Mouse (Mus musculus) midbrain, embryonic 14.5 days (tissue): ENCODE measurements at regions not wholly inside any gene's neighbourhood (a gene's known extent, or its start where the extent isn't known, plus 50 kb on each side); places are given as distances from the start of the nearest gene placed in this dataset.
A peak's percentile ranks its signal among the peaks of the same experiment; 100 is the strongest.

Experiments
- ATAC-seq: fragments of 200-750 bp; cut with Nextera tagmentation; 2 replicates; pipeline ENCODE4 v1.8.0; 2017; ENCODE audit warnings: moderate number of reproducible peaks, moderate library complexity; ENCODE audit not compliant: low FRiP score, low TSS enrichment
- DNase-seq: peaks from one replicate; pipeline ENCODE4 v3.0.0-alpha.2; 2015
- H3K27ac ChIP-seq: fragments of 300-500 bp; sonication (generic); replicated peaks from 2 replicates; pipeline ENCODE4 v1.5.1; 2014; ENCODE audit warnings: mild to moderate bottlenecking, low read depth, low read length, moderate library complexity
- H3K27me3 ChIP-seq: fragments of 300-500 bp; sonication (generic); 2 replicates; pipeline ENCODE4 v1.6.1; 2014; ENCODE audit warnings: low read length, control low read depth, mixed read lengths; ENCODE audit not compliant: control insufficient read depth, insufficient read depth
- H3K36me3 ChIP-seq: fragments of 300-500 bp; sonication (generic); 2 replicates; pipeline ENCODE4 v1.6.1; 2014; ENCODE audit warnings: low read length, control low read depth; ENCODE audit not compliant: control insufficient read depth, insufficient read depth
- H3K4me1 ChIP-seq: fragments of 300-500 bp; sonication (generic); 2 replicates; pipeline ENCODE4 v1.6.1; 2014; ENCODE audit warnings: mild to moderate bottlenecking, antibody characterized with exemption, low read length, control low read depth; ENCODE audit not compliant: control insufficient read depth, insufficient read depth
- H3K4me2 ChIP-seq: fragments of 300-500 bp; sonication (generic); 2 replicates; pipeline ENCODE4 v1.6.1; 2014; ENCODE audit warnings: mild to moderate bottlenecking, low read length, moderate library complexity
- H3K4me3 ChIP-seq: fragments of 300-500 bp; sonication (generic); replicated peaks from 2 replicates; pipeline ENCODE4 v1.5.1; 2014; ENCODE audit warnings: low read depth, low read length
- H3K9ac ChIP-seq: fragments of 300-500 bp; sonication (generic); replicated peaks from 2 replicates; pipeline ENCODE4 v1.6.1; 2014; ENCODE audit warnings: mild to moderate bottlenecking, low read length, moderate library complexity
- H3K9me3 ChIP-seq: fragments of 300-500 bp; sonication (generic); 2 replicates; pipeline ENCODE4 v1.6.1; 2016; ENCODE audit warnings: low read length, control low read depth, mixed read lengths; ENCODE audit not compliant: control insufficient read depth
- WGBS: fragments of 180-500 bp; shearing (Covaris S2); extraction: QIAGEN DNeasy Blood & Tissue Kit; methylation state at CpG from one replicate; pipeline ENCODE4 v1.1.7; 2014; 5-methylcytosine and 5-hydroxymethylcytosine counted together

DNA sequence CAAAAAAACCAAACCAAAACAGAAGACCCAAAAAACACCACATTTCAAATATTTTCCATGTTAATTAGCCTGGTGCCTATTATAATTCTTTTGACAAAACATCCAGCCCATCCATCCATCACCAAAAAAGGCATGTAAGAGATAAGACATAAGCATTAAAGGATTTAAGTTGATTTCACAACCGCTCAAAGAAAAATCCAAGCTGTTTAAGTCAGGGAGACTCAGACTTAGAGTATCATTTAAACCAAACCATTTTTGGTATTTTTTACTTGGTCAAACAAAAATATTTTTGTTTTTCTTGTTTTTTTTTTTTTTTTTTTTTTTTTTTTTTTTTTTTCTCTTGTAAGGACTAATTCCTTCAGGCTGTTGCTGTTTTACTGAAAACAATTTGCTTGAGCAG lies 304.6 kb upstream of the Zeb2 start:
- Histone ChIP-seq H3K9ac (no peak overlapping the region), H3K27ac (no peak overlapping the region), H3K27me3 (no peaks in the 10 kb centered on the region), H3K4me2 (no peak overlapping the region), H3K4me3 (no peak overlapping the region), H3K36me3 (no peaks in the 10 kb centered on the region), H3K9me3 (no peaks in the 10 kb centered on the region), H3K4me1 (no peaks in the 10 kb centered on the region)
- WGBS = 77% methylated on average over 1 of the region's 1 CpGs
- ATAC-seq = no peak
- no peak for DNase-seq

DNA sequence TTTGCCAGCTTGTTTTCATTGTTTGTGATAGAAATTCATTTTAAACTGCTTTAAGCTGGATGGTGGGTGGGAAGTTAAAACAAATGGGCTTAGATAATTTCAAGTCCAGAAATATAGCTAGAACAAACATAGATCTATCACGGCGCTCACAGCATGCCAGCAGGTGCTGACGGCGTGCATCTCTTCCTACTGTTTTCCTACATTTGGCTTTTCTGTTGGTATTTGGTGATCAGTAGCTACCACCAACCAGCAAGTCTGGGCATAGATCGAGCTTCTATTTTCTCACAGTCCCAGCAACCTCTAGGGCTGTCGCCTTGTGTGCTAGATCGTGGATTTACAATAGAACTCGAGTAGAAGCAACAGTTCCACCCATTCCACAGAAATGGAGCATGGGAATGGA lies 290.9 kb upstream of the Zeb2 start:
- Histone ChIP-seq H3K4me2 (no peak overlapping the region), H3K36me3 (no peaks in the 10 kb centered on the region), H3K9me3 (no peaks in the 10 kb centered on the region), H3K27ac (no peak overlapping the region), H3K4me1 (0 out of 2 replicates have a peak, but pooled peaks cover 4% of the 10 kb centered on the region), H3K27me3 (no peaks in the 10 kb centered on the region), H3K9ac (no peak overlapping the region), H3K4me3 (no peak overlapping the region)
- no peak for ATAC-seq
- WGBS = 94% methylated on average over 8 of the region's 8 CpGs
- no peak for DNase-seq

DNA sequence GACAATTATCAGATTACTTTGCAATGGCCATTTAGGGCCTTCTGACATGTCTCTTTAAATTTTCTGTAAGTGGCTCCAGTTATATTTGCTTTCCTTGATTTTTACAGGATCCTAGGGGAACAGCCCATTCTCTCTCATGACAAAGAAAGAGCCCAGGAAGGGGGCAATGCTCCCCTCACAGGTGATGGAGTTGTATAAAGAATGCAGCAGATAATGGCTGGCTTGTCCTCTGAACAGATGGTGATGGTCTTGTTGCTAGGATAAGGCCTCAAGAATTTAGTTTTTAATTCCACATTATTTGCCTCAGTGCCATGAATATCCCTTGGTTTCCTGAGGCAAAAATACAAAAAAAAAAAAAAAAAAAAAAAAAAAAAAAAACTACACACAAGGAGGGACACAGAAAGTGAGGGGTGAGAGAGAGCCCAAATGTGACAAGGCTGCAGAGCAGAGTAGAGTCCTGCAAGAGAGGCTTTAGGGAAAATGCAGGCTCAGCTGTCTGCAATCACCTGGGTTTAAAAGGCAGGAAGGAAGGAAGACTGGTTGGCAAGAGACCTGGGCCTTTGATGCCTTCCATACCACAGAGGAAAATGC lies 272.8 kb upstream of the Zeb2 start:
- Histone ChIP-seq H3K27me3 (no peaks in the 10 kb centered on the region), H3K4me2 (no peak overlapping the region), H3K4me1 (0 out of 2 replicates have a peak, but pooled peaks cover 2% of the 10 kb centered on the region), H3K9ac (no peak overlapping the region), H3K36me3 (no peaks in the 10 kb centered on the region), H3K4me3 (no peak overlapping the region), H3K9me3 (no peaks in the 10 kb centered on the region), H3K27ac (no peak overlapping the region)
- peak; percentile 31 for DNase-seq
- no peak for ATAC-seq

DNA sequence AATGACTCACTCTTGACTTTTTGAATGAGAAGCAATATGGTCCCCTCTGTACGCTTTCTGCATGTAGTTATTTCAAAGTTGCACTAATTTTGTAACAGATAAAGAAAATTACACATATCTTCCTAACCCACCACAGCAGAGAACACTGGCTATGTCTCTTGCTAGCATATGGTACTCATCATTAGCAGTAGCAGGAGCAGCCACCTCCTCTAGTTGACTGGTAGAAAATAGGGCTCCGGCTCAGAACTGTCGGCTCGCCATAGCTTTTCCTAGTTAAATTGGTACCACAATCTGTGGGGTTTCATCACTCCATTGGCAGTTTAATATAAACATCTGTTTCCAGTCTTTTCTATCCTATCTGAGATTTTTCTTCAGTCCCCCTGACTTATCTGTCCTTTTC lies 254.1 kb upstream of the Zeb2 start:
- no peak overlapping the region for H3K4me2 ChIP-seq
- no peaks in the 10 kb centered on the region for H3K9me3 ChIP-seq
- no peak overlapping the region for H3K27ac ChIP-seq
- H3K4me1 ChIP-seq = no peaks in the 10 kb centered on the region
- ATAC-seq = no peak
- H3K36me3 ChIP-seq = no peaks in the 10 kb centered on the region
- H3K9ac ChIP-seq = no peak overlapping the region
- no peak overlapping the region for H3K4me3 ChIP-seq
- WGBS = 97% methylated on average over 4 of the region's 4 CpGs
- no peaks in the 10 kb centered on the region for H3K27me3 ChIP-seq
- no peak for DNase-seq

DNA sequence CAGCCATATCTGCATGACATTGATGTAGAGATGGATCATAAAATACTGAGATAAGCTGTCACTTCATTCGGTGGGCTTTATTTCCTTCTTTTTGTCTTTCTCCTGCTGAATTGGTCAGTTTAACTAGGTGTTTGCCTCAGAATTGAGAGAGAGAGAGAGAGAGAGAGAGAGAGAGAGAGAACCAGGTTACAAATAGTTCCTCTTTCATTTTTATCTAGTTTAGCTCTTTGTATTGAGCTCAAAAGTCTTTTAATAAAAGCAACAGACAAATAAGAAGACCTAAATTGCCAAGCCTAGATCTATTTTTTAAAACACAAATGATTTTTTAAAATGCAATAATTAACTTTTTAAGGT lies 253.4 kb upstream of the Zeb2 start:
- Histone ChIP-seq H3K4me1 (no peaks in the 10 kb centered on the region), H3K4me2 (no peak overlapping the region), H3K27me3 (no peaks in the 10 kb centered on the region), H3K27ac (no peak overlapping the region), H3K4me3 (no peak overlapping the region), H3K9me3 (no peaks in the 10 kb centered on the region), H3K9ac (no peak overlapping the region), H3K36me3 (no peaks in the 10 kb centered on the region)
- no peak for ATAC-seq
- DNase-seq = no peak
- WGBS = 90% methylated on average over 1 of the region's 1 CpGs

DNA sequence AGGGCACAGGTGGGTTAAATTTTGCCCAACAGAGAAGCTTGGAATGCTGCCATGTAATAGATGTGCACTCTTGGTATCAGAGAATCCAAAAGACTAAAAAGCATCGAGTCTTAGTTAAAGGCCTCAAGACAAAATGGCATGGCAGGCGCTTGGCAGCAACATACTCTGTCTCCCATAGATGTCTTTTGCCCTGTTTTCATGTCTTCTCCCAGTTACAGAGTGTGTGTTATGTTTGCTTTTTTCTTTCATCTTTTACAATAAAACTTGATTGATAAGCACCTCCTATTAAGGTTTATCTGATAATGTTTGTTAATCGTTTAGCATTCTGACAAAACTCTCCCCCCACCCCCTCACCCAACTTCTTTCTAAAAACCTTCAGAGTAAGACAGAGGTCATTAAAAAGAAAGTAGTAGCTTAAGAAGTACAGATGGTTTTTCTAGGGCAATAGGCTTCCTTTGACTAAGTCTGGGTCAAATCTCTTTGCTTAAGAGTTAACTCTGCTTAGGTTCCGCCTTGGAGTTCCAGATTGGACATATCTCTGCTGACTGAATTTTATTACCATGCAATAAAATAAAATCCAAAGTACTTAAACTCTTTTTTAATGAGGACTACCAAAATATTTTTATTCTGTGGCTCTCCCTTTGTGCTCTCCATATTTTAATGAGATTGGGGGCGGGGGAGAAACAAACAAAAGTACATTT lies 252.9 kb upstream of the Zeb2 start:
- Histone ChIP-seq H3K4me1 (no peaks in the 10 kb centered on the region), H3K36me3 (no peaks in the 10 kb centered on the region), H3K9ac (no peak overlapping the region), H3K27me3 (no peaks in the 10 kb centered on the region), H3K4me2 (no peak overlapping the region), H3K27ac (no peak overlapping the region), H3K9me3 (no peaks in the 10 kb centered on the region), H3K4me3 (no peak overlapping the region)
- ATAC-seq = no peak
- WGBS = 90% methylated on average over 5 of the region's 5 CpGs
- no peak for DNase-seq

DNA sequence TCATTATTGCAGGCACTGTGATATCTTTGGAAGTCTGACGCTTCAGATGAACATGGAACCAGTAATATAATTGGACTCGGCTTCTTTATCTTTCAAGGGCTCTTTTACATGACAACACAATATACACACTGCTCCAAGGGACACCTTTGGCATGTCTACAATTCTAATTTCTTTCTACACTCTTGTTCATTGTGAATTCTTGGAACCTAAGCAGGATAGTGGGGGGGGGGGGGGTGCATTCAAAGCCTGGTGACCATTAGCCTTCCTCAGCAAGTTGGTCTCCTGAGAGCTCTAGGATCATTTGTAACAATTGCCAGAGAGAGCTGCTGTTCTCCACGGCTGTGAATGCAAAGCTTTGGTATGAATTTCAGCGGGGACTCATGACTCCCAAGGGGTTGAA lies 252.2 kb upstream of the Zeb2 start:
- no peak overlapping the region for H3K4me3 ChIP-seq
- H3K27ac ChIP-seq = no peak overlapping the region
- 75% methylated on average over 4 of the region's 4 CpGs for WGBS
- H3K4me1 ChIP-seq = no peaks in the 10 kb centered on the region
- DNase-seq (no peak), ATAC-seq (no peak)
- H3K9me3 ChIP-seq = no peaks in the 10 kb centered on the region
- H3K36me3 ChIP-seq = no peaks in the 10 kb centered on the region
- no peak overlapping the region for H3K9ac ChIP-seq
- no peak overlapping the region for H3K4me2 ChIP-seq
- no peaks in the 10 kb centered on the region for H3K27me3 ChIP-seq

DNA sequence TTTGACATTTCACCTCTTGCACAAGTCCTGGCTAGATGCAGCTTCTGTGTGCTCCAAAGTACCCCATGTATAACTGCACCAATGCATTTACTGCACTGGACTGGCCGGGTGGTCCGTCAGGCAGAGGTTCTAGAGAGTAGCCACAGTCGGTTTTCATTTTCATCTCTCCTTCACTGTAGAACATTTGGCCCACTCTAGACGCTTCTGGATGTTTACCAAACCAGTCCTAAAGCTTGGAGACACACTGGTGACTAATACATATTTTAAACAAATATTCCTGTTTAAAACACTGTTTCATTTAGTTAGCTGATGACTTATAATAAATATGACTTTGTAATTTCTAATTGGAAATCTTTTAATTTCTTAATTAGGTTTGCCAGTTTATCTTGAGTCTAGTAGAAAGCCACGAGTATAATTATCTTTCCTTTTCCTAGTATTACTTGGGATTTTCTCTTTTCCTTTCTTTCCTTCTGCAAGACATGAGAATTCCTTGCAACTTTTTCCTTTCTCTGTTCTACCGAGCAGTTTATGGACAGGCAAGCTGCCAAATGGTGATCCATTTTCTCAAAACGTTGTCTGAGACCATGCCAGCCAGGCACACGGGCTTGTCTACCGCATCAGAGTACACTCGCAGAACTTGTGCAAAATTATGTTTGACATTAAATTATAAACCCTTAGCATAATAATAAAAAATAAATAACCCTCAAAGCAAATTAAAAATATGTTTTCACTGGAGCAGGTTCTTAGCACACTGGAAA lies 250.4 kb upstream of the Zeb2 start:
- no peak overlapping the region for H3K4me2 ChIP-seq
- no peak overlapping the region for H3K27ac ChIP-seq
- ATAC-seq (no peak), DNase-seq (no peak)
- H3K9ac ChIP-seq = no peak overlapping the region
- H3K4me1 ChIP-seq = no peaks in the 10 kb centered on the region
- H3K9me3 ChIP-seq = no peaks in the 10 kb centered on the region
- H3K4me3 ChIP-seq = no peak overlapping the region
- WGBS = 92% methylated on average over 10 of the region's 10 CpGs
- H3K27me3 ChIP-seq = no peaks in the 10 kb centered on the region
- no peaks in the 10 kb centered on the region for H3K36me3 ChIP-seq

DNA sequence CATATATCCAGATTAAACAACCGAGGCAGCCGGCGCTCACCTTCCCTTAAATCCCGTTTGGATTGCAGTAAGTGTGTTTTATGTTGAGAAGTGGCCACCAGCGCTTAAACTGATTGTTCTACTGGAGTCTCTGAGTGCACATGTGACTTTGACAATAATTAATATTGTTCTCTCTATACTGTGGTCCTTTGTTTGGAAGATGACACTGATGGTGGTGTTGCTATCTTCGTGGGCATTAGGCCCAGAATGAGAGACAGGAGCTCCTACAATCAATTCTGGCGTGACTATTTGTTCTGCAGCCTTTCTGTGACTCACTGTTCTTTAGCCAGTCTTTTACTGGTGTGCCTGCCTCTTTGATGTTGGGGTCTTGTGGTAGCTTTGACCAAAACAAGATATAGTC lies 240.1 kb upstream of the Zeb2 start:
- no peaks in the 10 kb centered on the region for H3K36me3 ChIP-seq
- no peak overlapping the region for H3K9ac ChIP-seq
- H3K4me3 ChIP-seq = no peak overlapping the region
- no peaks in the 10 kb centered on the region for H3K9me3 ChIP-seq
- 79% methylated on average over 7 of the region's 7 CpGs for WGBS
- H3K4me2 ChIP-seq = no peak overlapping the region
- ATAC-seq = no peak
- H3K27ac ChIP-seq = no peak overlapping the region
- no peaks in the 10 kb centered on the region for H3K27me3 ChIP-seq
- no peak for DNase-seq
- H3K4me1 ChIP-seq = no peaks in the 10 kb centered on the region
